Mouse (Mus musculus): Measurements from ENCODE around the gene Ankrd35. TPM values are rescaled to one million over a fixed set of nuclear protein-coding genes. Genes with fewer than 3 reads are reported as not detected.
A peak's percentile ranks its signal among the peaks of the same experiment; 100 is the strongest.

Gene Ankrd35
- polyA plus RNA-seq, 1 experiment, result 0.09 TPM

GRCm38 (mm10) chr3:96675690-96676089 is 5.8 kb downstream of the Ankrd35 start:
- Histone ChIP-seq H3K36me3 (ENCODE audit: control insufficient read depth, insufficient read depth) (no peaks in the 10 kb centered on the region), H3K27me3 (ENCODE audit: control insufficient read depth, insufficient read depth, insufficient read length) (no peaks in the 10 kb centered on the region), H3K79me2 (ENCODE audit: control insufficient read depth, insufficient read depth) (no peaks in the 10 kb centered on the region), H3K4me3 (ENCODE audit: insufficient read depth, poor library complexity, severe bottlenecking) (no peak overlapping the region), H3K79me3 (ENCODE audit: low read depth) (no peaks in the 10 kb centered on the region), H3ac (ENCODE audit: control insufficient read depth, insufficient read length, low read depth) (no peak overlapping the region)
- TF ChIP-seq CTCF (IDR thresholded peaks at IDR 0.05; ENCODE audit: control insufficient read depth, insufficient read depth, insufficient read length), result no peak

GRCm38 (mm10) chr3:96678456-96678855 is 8.5 kb downstream of the Ankrd35 start:
- Histone ChIP-seq H3K79me2 (ENCODE audit: control insufficient read depth, insufficient read depth) (no peaks in the 10 kb centered on the region), H3ac (ENCODE audit: control insufficient read depth, insufficient read length, low read depth) (no peak overlapping the region), H3K36me3 (ENCODE audit: control insufficient read depth, insufficient read depth) (no peaks in the 10 kb centered on the region), H3K4me3 (ENCODE audit: insufficient read depth, poor library complexity, severe bottlenecking) (no peak overlapping the region), H3K27me3 (ENCODE audit: control insufficient read depth, insufficient read depth, insufficient read length) (no peaks in the 10 kb centered on the region), H3K79me3 (ENCODE audit: low read depth) (no peaks in the 10 kb centered on the region)
- TF ChIP-seq MYOD1 (IDR thresholded peaks at IDR 0.05; ENCODE audit: control insufficient read depth, insufficient read length, low read depth) (no peak), CEBPB (IDR thresholded peaks at IDR 0.05; ENCODE audit: low read depth) (no peak), MYOG (IDR thresholded peaks at IDR 0.05; ENCODE audit: control insufficient read depth, extremely low read depth, insufficient read length) (no peak), CTCF (IDR thresholded peaks at IDR 0.05; ENCODE audit: control insufficient read depth, insufficient read depth, insufficient read length) (no peak), MAX (IDR thresholded peaks at IDR 0.05) (no peak), USF1 (IDR thresholded peaks at IDR 0.05; ENCODE audit: low read depth) (no peak), FOSL1 (IDR thresholded peaks at IDR 0.05; ENCODE audit: insufficient read depth, low read length, poor library complexity, severe bottlenecking) (no peak)

GRCm38 (mm10) chr3:96679159-96679674 is 9.3 kb downstream of the Ankrd35 start:
- H3K27me3 ChIP-seq (ENCODE audit: control insufficient read depth, insufficient read depth, insufficient read length), result no peaks in the 10 kb centered on the region
- TF ChIP-seq MYOD1 (IDR thresholded peaks at IDR 0.05; ENCODE audit: control insufficient read depth, insufficient read length, low read depth) (no peak), MYOG (IDR thresholded peaks at IDR 0.05; ENCODE audit: control insufficient read depth, extremely low read depth, insufficient read length) (no peak), MAX (IDR thresholded peaks at IDR 0.05) (no peak), CTCF (IDR thresholded peaks at IDR 0.05; ENCODE audit: control insufficient read depth, insufficient read depth, insufficient read length) (no peak), FOSL1 (IDR thresholded peaks at IDR 0.05; ENCODE audit: insufficient read depth, low read length, poor library complexity, severe bottlenecking) (no peak), USF1 (IDR thresholded peaks at IDR 0.05; ENCODE audit: low read depth) (no peak), CEBPB (IDR thresholded peaks at IDR 0.05; ENCODE audit: low read depth) (no peak)

GRCm38 (mm10) chr3:96680269-96680956 is 10.5 kb downstream of the Ankrd35 start:
- Histone ChIP-seq H3K4me3 (ENCODE audit: insufficient read depth, poor library complexity, severe bottlenecking) (no peak overlapping the region), H3K79me2 (ENCODE audit: control insufficient read depth, insufficient read depth) (no peaks in the 10 kb centered on the region), H3K79me3 (ENCODE audit: low read depth) (no peaks in the 10 kb centered on the region), H3K27me3 (ENCODE audit: control insufficient read depth, insufficient read depth, insufficient read length) (no peaks in the 10 kb centered on the region), H3K36me3 (ENCODE audit: control insufficient read depth, insufficient read depth) (no peaks in the 10 kb centered on the region), H3ac (ENCODE audit: control insufficient read depth, insufficient read length, low read depth) (no peak overlapping the region)
- TF ChIP-seq MYOD1 (IDR thresholded peaks at IDR 0.05; ENCODE audit: control insufficient read depth, insufficient read length, low read depth), result no peak
- TF ChIP-seq FOSL1 (IDR thresholded peaks at IDR 0.05; ENCODE audit: insufficient read depth, low read length, poor library complexity, severe bottlenecking), result no peak
- TF ChIP-seq MAX (IDR thresholded peaks at IDR 0.05), result no peak
- TF ChIP-seq CEBPB (IDR thresholded peaks at IDR 0.05; ENCODE audit: low read depth), result no peak
- TF ChIP-seq CTCF (IDR thresholded peaks at IDR 0.05; ENCODE audit: control insufficient read depth, insufficient read depth, insufficient read length), result no peak
- TF ChIP-seq MYOG (IDR thresholded peaks at IDR 0.05; ENCODE audit: control insufficient read depth, extremely low read depth, insufficient read length), result no peak
- no peak for TF ChIP-seq USF1 (IDR thresholded peaks at IDR 0.05; ENCODE audit: low read depth)

More at GRCm38 (mm10) chr3:96679159-96679674, 9.3 kb downstream of the Ankrd35 start:
- no peaks in the 10 kb centered on the region for H3K36me3 ChIP-seq (ENCODE audit: control insufficient read depth, insufficient read depth)
- H3ac ChIP-seq (ENCODE audit: control insufficient read depth, insufficient read length, low read depth), result peak overlapping the region; percentile 7
- H3K79me3 ChIP-seq (ENCODE audit: low read depth), result no peaks in the 10 kb centered on the region
- no peaks in the 10 kb centered on the region for H3K79me2 ChIP-seq (ENCODE audit: control insufficient read depth, insufficient read depth)
- no peak overlapping the region for H3K4me3 ChIP-seq (ENCODE audit: insufficient read depth, poor library complexity, severe bottlenecking)

GRCm38 (mm10) chr3:96683496-96683895 is 13.6 kb downstream of the Ankrd35 start:
- H3K27me3 ChIP-seq (ENCODE audit: control insufficient read depth, insufficient read depth, insufficient read length), result no peaks in the 10 kb centered on the region
- no peaks in the 10 kb centered on the region for H3K36me3 ChIP-seq (ENCODE audit: control insufficient read depth, insufficient read depth)
- H3K79me2 ChIP-seq (ENCODE audit: control insufficient read depth, insufficient read depth), result no peaks in the 10 kb centered on the region
- TF ChIP-seq USF1 (IDR thresholded peaks at IDR 0.05; ENCODE audit: low read depth) (no peak), MYOG (IDR thresholded peaks at IDR 0.05; ENCODE audit: control insufficient read depth, extremely low read depth, insufficient read length) (no peak), MAX (IDR thresholded peaks at IDR 0.05) (no peak), CEBPB (IDR thresholded peaks at IDR 0.05; ENCODE audit: low read depth) (no peak), FOSL1 (IDR thresholded peaks at IDR 0.05; ENCODE audit: insufficient read depth, low read length, poor library complexity, severe bottlenecking) (no peak), CTCF (IDR thresholded peaks at IDR 0.05; ENCODE audit: control insufficient read depth, insufficient read depth, insufficient read length) (no peak), MYOD1 (IDR thresholded peaks at IDR 0.05; ENCODE audit: control insufficient read depth, insufficient read length, low read depth) (no peak)
- H3ac ChIP-seq (ENCODE audit: control insufficient read depth, insufficient read length, low read depth), result no peak overlapping the region
- no peak overlapping the region for H3K4me3 ChIP-seq (ENCODE audit: insufficient read depth, poor library complexity, severe bottlenecking)
- H3K79me3 ChIP-seq (ENCODE audit: low read depth), result no peaks in the 10 kb centered on the region
